Mouse (Mus musculus) CH12.LX (cell line): ENCODE measurements around the gene Cfap54.

Experiments
- CTCF ChIP-seq, 2 experiments: IDR thresholded peaks in 1 of 2; conservative IDR thresholded peaks in 1 of 2; 2 replicates each; pipeline ENCODE4 v1.5.1; 2011 to 2012; ENCODE audit warnings: low read depth in 2 of 2, low read length in 2 of 2, improper control_type of control experiment in 1 of 2, inconsistent platforms in 1 of 2, mild to moderate bottlenecking in 1 of 2, moderate library complexity in 1 of 2
- E2F4 ChIP-seq: IDR thresholded peaks from 2 replicates; pipeline ENCODE4 v1.6.1; 2011; ENCODE audit warnings: low read depth, low read length, improper control_type of control experiment; ENCODE audit not compliant: insufficient replicate concordance
- EP300 ChIP-seq: IDR thresholded peaks from 2 replicates; pipeline ENCODE4 v1.6.1; 2011; ENCODE audit warnings: low read length, improper control_type of control experiment
- JUN ChIP-seq: IDR thresholded peaks from 2 replicates; pipeline ENCODE4 v1.6.1; 2011; ENCODE audit warnings: low read depth, mild to moderate bottlenecking, low read length, improper control_type of control experiment, moderate library complexity; ENCODE audit not compliant: insufficient read depth
- POLR2A ChIP-seq: IDR thresholded peaks from 2 replicates; pipeline ENCODE4 v1.6.1; 2011; ENCODE audit warnings: low read depth, mild to moderate bottlenecking, improper control_type of control experiment, low read length
- ZKSCAN1 ChIP-seq: IDR thresholded peaks from 2 replicates; pipeline ENCODE4 v1.6.1; 2012; ENCODE audit warnings: low read depth, inconsistent platforms, low read length, improper control_type of control experiment, borderline replicate concordance

- TF ChIP-seq ZKSCAN1 (no peak), CTCF (conservative IDR thresholded peaks at IDR 0.05 in 1 of 2, IDR thresholded peaks at IDR 0.05 in 1 of 2; ENCODE audit: low read depth in 2 of 2, low read length in 2 of 2) (no peak), EP300 (no peak), E2F4 (no peak), POLR2A (no peak), JUN (no peak)
These were observed 3.4 kb downstream of the Cfap54 start for GRCm38 (mm10) chr10:93077935-93078479.
